Mouse (Mus musculus) heart, adult 2 months (tissue): ENCODE measurements at regions not wholly inside any gene's neighbourhood (a gene's known extent, or its start where the extent isn't known, plus 50 kb on each side); places are given as distances from the start of the nearest gene placed in this dataset.

Source experiments
- DNase-seq, 2 experiments: peaks; one replicate each; pipeline ENCODE4 v3.0.0; 2021
- H3K27ac ChIP-seq: fragments of 200-600 bp; 2 replicates; pipeline ENCODE4 v1.8.1; 2022
- H3K27me3 ChIP-seq: fragments of 200-500 bp; 2 replicates; pipeline ENCODE4 v1.6.1; 2012; ENCODE audit warnings: mild to moderate bottlenecking, low read length, inconsistent platforms, mixed read lengths; ENCODE audit not compliant: control insufficient read depth, insufficient read depth
- H3K36me3 ChIP-seq: fragments of 200-500 bp; 2 replicates; pipeline ENCODE4 v1.6.1; 2012; ENCODE audit warnings: low read length, inconsistent platforms; ENCODE audit not compliant: control insufficient read depth, insufficient read depth
- H3K4me1 ChIP-seq: fragments of 200-500 bp; 2 replicates; pipeline ENCODE4 v1.6.1; 2011; ENCODE audit warnings: low read length; ENCODE audit not compliant: control insufficient read depth, insufficient read depth
- H3K4me3 ChIP-seq: fragments of 200-600 bp; 2 replicates; pipeline ENCODE4 v1.8.1; 2022
- H3K79me2 ChIP-seq: fragments of 200-500 bp; replicated peaks from 2 replicates; pipeline ENCODE4 v1.6.1; 2012; ENCODE audit warnings: mild to moderate bottlenecking, inconsistent platforms, low read length, moderate library complexity, mixed read lengths; ENCODE audit not compliant: control insufficient read depth, insufficient read depth
- H3K9ac ChIP-seq: fragments of 200-500 bp; 2 replicates; pipeline ENCODE4 v1.6.1; 2012; ENCODE audit warnings: low read depth, mild to moderate bottlenecking, control low read depth, inconsistent platforms, low read length, mixed read lengths
- CTCF ChIP-seq: fragments of 200-600 bp; IDR thresholded peaks from 2 replicates; pipeline ENCODE4 v1.8.1; 2022; ENCODE audit warnings: antibody characterized with exemption, mild to moderate bottlenecking, moderate library complexity
- EP300 ChIP-seq: fragments of 200-500 bp; IDR thresholded peaks from 2 replicates; pipeline ENCODE4 v1.6.1; 2011; ENCODE audit warnings: low read depth, low read length, control low read depth; ENCODE audit not compliant: insufficient read depth
- POLR2A ChIP-seq: fragments of 200-500 bp; IDR thresholded peaks from 2 replicates; pipeline ENCODE4 v1.6.1; 2011; ENCODE audit warnings: mild to moderate bottlenecking, low read depth, low read length, control low read depth; ENCODE audit not compliant: insufficient read depth
- WGBS: fragments of 180-500 bp; shearing (Covaris S2); methylation state at CpG from one replicate; pipeline ENCODE4 v1.1.7; 2018; 5-methylcytosine and 5-hydroxymethylcytosine counted together
- intact Hi-C: fragments of 180-260 bp; cut with DNase I; formaldehyde crosslinking; loops from one replicate; pipeline ENCODE4 v1.15.1; 2025

GRCm38 (mm10) chr14:71229955-71230354 lies 630.3 kb upstream of the Fam160b2 start:
- no peak overlapping the region for H3K27ac ChIP-seq
- 87% methylated on average over 2 of the region's 2 CpGs for WGBS
- no peaks in the 10 kb centered on the region for H3K27me3 ChIP-seq
- no peaks in the 10 kb centered on the region for H3K79me2 ChIP-seq
- no peak for DNase-seq
- no peak overlapping the region for H3K4me3 ChIP-seq
- H3K9ac ChIP-seq: no peak overlapping the region
- intact Hi-C loops: no loop called here
- no peaks in the 10 kb centered on the region for H3K4me1 ChIP-seq
- H3K36me3 ChIP-seq: no peaks in the 10 kb centered on the region
- TF ChIP-seq POLR2A (no peak), CTCF (no peak), EP300 (no peak)

- Histone ChIP-seq H3K27ac (no peak overlapping the region), H3K36me3 (no peaks in the 10 kb centered on the region), H3K9ac (no peak overlapping the region), H3K79me2 (no peaks in the 10 kb centered on the region), H3K4me3 (no peak overlapping the region), H3K27me3 (no peaks in the 10 kb centered on the region), H3K4me1 (no peaks in the 10 kb centered on the region)
- TF ChIP-seq CTCF (no peak), EP300 (no peak), POLR2A (no peak)
- intact Hi-C loops: no loop called here
- 75% methylated on average over 8 of the region's 8 CpGs for WGBS
- DNase-seq: no peak
These were observed 629.3 kb upstream of the Fam160b2 start for GRCm38 (mm10) chr14:71228894-71229446.

GRCm38 (mm10) chr14:71217041-71217440 lies 617.4 kb upstream of the Fam160b2 start:
- no peaks in the 10 kb centered on the region for H3K79me2 ChIP-seq
- no peak overlapping the region for H3K9ac ChIP-seq
- intact Hi-C loops: no loop called here
- no peak for DNase-seq
- H3K4me3 ChIP-seq: no peak overlapping the region
- no peaks in the 10 kb centered on the region for H3K4me1 ChIP-seq
- 38% methylated on average over 1 of the region's 1 CpGs for WGBS
- no peak for TF ChIP-seq CTCF
- no peak for TF ChIP-seq POLR2A
- TF ChIP-seq EP300: no peak
- H3K27ac ChIP-seq: no peak overlapping the region
- H3K27me3 ChIP-seq: no peaks in the 10 kb centered on the region
- no peaks in the 10 kb centered on the region for H3K36me3 ChIP-seq

GRCm38 (mm10) chr14:71211359-71211978 lies 611.8 kb upstream of the Fam160b2 start:
- intact Hi-C loops: no loop called here
- no peak overlapping the region for H3K9ac ChIP-seq
- WGBS: 89% methylated on average over 3 of the region's 3 CpGs

GRCm38 (mm10) chr14:71203459-71203858 lies 603.8 kb upstream of the Fam160b2 start:
- Histone ChIP-seq H3K9ac (no peak overlapping the region), H3K27me3 (no peaks in the 10 kb centered on the region), H3K36me3 (no peaks in the 10 kb centered on the region), H3K4me3 (no peak overlapping the region), H3K79me2 (no peaks in the 10 kb centered on the region), H3K27ac (no peak overlapping the region), H3K4me1 (no peaks in the 10 kb centered on the region)
- WGBS: 38% methylated on average over 6 of the region's 6 CpGs
- intact Hi-C loops: no loop called here
- DNase-seq: no peak
- no peak for TF ChIP-seq POLR2A
- no peak for TF ChIP-seq CTCF
- no peak for TF ChIP-seq EP300

More at GRCm38 (mm10) chr14:71211359-71211978, 611.8 kb upstream of the Fam160b2 start:
- no peak for TF ChIP-seq POLR2A
- no peak for TF ChIP-seq CTCF
- no peak for TF ChIP-seq EP300
- H3K27me3 ChIP-seq: no peaks in the 10 kb centered on the region
- no peaks in the 10 kb centered on the region for H3K4me1 ChIP-seq
- no peak for DNase-seq
- no peak overlapping the region for H3K27ac ChIP-seq
- H3K4me3 ChIP-seq: no peak overlapping the region
- no peaks in the 10 kb centered on the region for H3K36me3 ChIP-seq
- no peaks in the 10 kb centered on the region for H3K79me2 ChIP-seq

GRCm38 (mm10) chr14:71200917-71201316 lies 601.3 kb upstream of the Fam160b2 start:
- Histone ChIP-seq H3K36me3 (no peaks in the 10 kb centered on the region), H3K4me1 (no peaks in the 10 kb centered on the region), H3K9ac (no peak overlapping the region), H3K79me2 (no peaks in the 10 kb centered on the region), H3K27ac (no peak overlapping the region), H3K4me3 (no peak overlapping the region), H3K27me3 (no peaks in the 10 kb centered on the region)
- DNase-seq: no peak
- no peak for TF ChIP-seq EP300
- intact Hi-C loops: no loop called here
- WGBS: 95% methylated on average over 1 of the region's 1 CpGs
